Mouse (Mus musculus) gastrocnemius, adult 18-20 months (tissue): ENCODE data around the gene Aptx. TPM values are rescaled to one million over a fixed set of nuclear protein-coding genes. Genes with fewer than 3 reads are reported as not detected.

Experiments used
- DNase-seq: peaks from one replicate; pipeline ENCODE4 v3.0.0; 2021; ENCODE audit warnings: low spot score
- long read RNA-seq, 2 experiments: library from polyadenylated mRNA; stranded (forward); transcript quantifications; one replicate each; pipeline ENCODE4 v2.0.0; 2021
- total RNA-seq, 2 experiments: library from RNA; stranded (reverse); gene quantifications; 2 replicates each; pipeline ENCODE4 v1.2.3; 2021

The Aptx gene
- 10 to 100 TPM; 15.2 to 15.4 TPM for total RNA-seq
- long read RNA-seq, experiment 1, full-length matches to known transcripts: 7 of 27 reads
- long read RNA-seq, experiment 1, partial matches to known transcripts: 11 of 27 reads
- long read RNA-seq, experiment 1, other reads (novel, unspliced or antisense): 9 of 27 reads
- long read RNA-seq, experiment 2, full-length matches to known transcripts: 4 of 12 reads
- long read RNA-seq, experiment 2, partial matches to known transcripts: 5 of 12 reads
- long read RNA-seq, experiment 2, other reads (novel, unspliced or antisense): 3 of 12 reads

GRCm38 (mm10) chr4:40702797-40703709 is at the start of gene Aptx:
Gene Aptx, minus strand, starts transcription at chr4:40703194.
- DNase-seq: peak; percentile 96

- DNase-seq: no peak
These were observed 32.4 kb upstream of the Aptx start for GRCm38 (mm10) chr4:40735351-40735750.

GRCm38 (mm10) chr4:40731262-40731661 is 28.3 kb upstream of the Aptx start:
- no peak for DNase-seq

GRCm38 (mm10) chr4:40727247-40727646 is 24.3 kb upstream of the Aptx start:
- no peak for DNase-seq

- DNase-seq: no peak
These were observed 22.6 kb upstream of the Aptx start for GRCm38 (mm10) chr4:40725554-40725953.

GRCm38 (mm10) chr4:40725141-40725540 is 22.1 kb upstream of the Aptx start:
- DNase-seq: no peak

GRCm38 (mm10) chr4:40722687-40723460 is 19.9 kb upstream of the Aptx start:
- peak; percentile 55 for DNase-seq

- peak; percentile 95 for DNase-seq
These were observed 19.1 kb upstream of the Aptx start, which contains the start of gene Dnaja1 for GRCm38 (mm10) chr4:40722011-40722666. Gene Dnaja1, plus strand, starts transcription at chr4:40722150.

- no peak for DNase-seq
These were observed 17.9 kb upstream of the Aptx start for GRCm38 (mm10) chr4:40720910-40721309.

GRCm38 (mm10) chr4:40717141-40717540 is 14.1 kb upstream of the Aptx start:
- DNase-seq: no peak

- DNase-seq: no peak
These were observed 799 bp upstream of the Aptx start for GRCm38 (mm10) chr4:40703710-40704275.

GRCm38 (mm10) chr4:40701796-40702195 is 1.2 kb downstream of the Aptx start:
- DNase-seq: no peak

GRCm38 (mm10) chr4:40700216-40700615 is 2.8 kb downstream of the Aptx start:
- DNase-seq: no peak

- DNase-seq: no peak
These were observed 5.9 kb downstream of the Aptx start for GRCm38 (mm10) chr4:40697059-40697458.

GRCm38 (mm10) chr4:40691100-40691499 is 11.9 kb downstream of the Aptx start:
- no peak for DNase-seq

- DNase-seq: no peak
These were observed 19.7 kb downstream of the Aptx start for GRCm38 (mm10) chr4:40683306-40683705.

- no peak for DNase-seq
These were observed 20.6 kb downstream of the Aptx start for GRCm38 (mm10) chr4:40682359-40682758.

- DNase-seq: peak; percentile 30
These were observed 21.1 kb downstream of the Aptx start for GRCm38 (mm10) chr4:40681908-40682307.

- peak; percentile 18 for DNase-seq
These were observed 22.6 kb downstream of the Aptx start for GRCm38 (mm10) chr4:40680250-40680860.

- no peak for DNase-seq
These were observed 25.9 kb downstream of the Aptx start for GRCm38 (mm10) chr4:40677132-40677531.
